Mouse (Mus musculus) midbrain, embryonic 16.5 days (tissue): ENCODE results near the gene Cd2bp2. TPM values are rescaled to one million over a fixed set of nuclear protein-coding genes. Genes with fewer than 3 reads are reported as not detected.

Experiments used
- ATAC-seq: fragments of 200-750 bp; cut with Nextera tagmentation; 2 replicates; pipeline ENCODE4 v1.8.0; 2017; ENCODE audit warnings: moderate TSS enrichment
- H3K27ac ChIP-seq: fragments of 300-500 bp; sonication (generic); 2 replicates; pipeline ENCODE4 v1.5.1; 2014; ENCODE audit warnings: mild to moderate bottlenecking, low read length, mixed read lengths
- H3K27me3 ChIP-seq: fragments of 300-500 bp; sonication (generic); 2 replicates; pipeline ENCODE4 v1.6.1; 2014; ENCODE audit warnings: low read depth, low read length, mixed read lengths; ENCODE audit not compliant: control insufficient read depth, insufficient read depth
- H3K36me3 ChIP-seq: fragments of 300-500 bp; sonication (generic); 2 replicates; pipeline ENCODE4 v1.6.1; 2014; ENCODE audit warnings: mild to moderate bottlenecking, low read length, moderate library complexity, mixed read lengths; ENCODE audit not compliant: control insufficient read depth, insufficient read depth
- H3K4me1 ChIP-seq: fragments of 300-500 bp; sonication (generic); 2 replicates; pipeline ENCODE4 v1.6.1; 2014; ENCODE audit warnings: mild to moderate bottlenecking, low read length, mixed read lengths; ENCODE audit not compliant: control insufficient read depth, insufficient read depth
- H3K4me2 ChIP-seq: fragments of 300-500 bp; sonication (generic); 2 replicates; pipeline ENCODE4 v1.6.1; 2014; ENCODE audit warnings: mild to moderate bottlenecking, low read length, mixed read lengths
- H3K4me3 ChIP-seq: fragments of 300-500 bp; sonication (generic); 2 replicates; pipeline ENCODE4 v1.5.1; 2014; ENCODE audit warnings: low read depth, mild to moderate bottlenecking, low read length, moderate library complexity, mixed read lengths
- H3K9ac ChIP-seq: fragments of 300-500 bp; sonication (generic); 2 replicates; pipeline ENCODE4 v1.6.1; 2014; ENCODE audit warnings: low read depth, low read length, mixed read lengths
- H3K9me3 ChIP-seq: fragments of 300-500 bp; sonication (generic); replicated peaks from 2 replicates; pipeline ENCODE4 v1.6.1; 2014; ENCODE audit warnings: mild to moderate bottlenecking, low read length, mixed read lengths; ENCODE audit not compliant: control insufficient read depth, poor library complexity, severe bottlenecking
- WGBS: fragments of 180-500 bp; shearing (Covaris S2); extraction: QIAGEN DNeasy Blood & Tissue Kit; methylation state at CpG from one replicate; pipeline ENCODE4 v1.1.7; 2014; 5-methylcytosine and 5-hydroxymethylcytosine counted together
- polyA plus RNA-seq: library from polyadenylated mRNA; unstranded; fragments of >200 nt; fragmentation: Nextera tagmentation; extraction: Ambion mirVana; gene quantifications from 2 replicates; pipeline ENCODE4 v1.2.1, GENCODE M21; 2015

Cd2bp2 gene
- polyA plus RNA-seq, 1 experiment from 2014 or later: 76.1 TPM

- WGBS: 4% methylated on average over 20 of the region's 20 CpGs
- Histone ChIP-seq H3K36me3 (peaks cover 19% of the 10 kb centered on the region), H3K4me1 (peaks cover 38% of the 10 kb centered on the region), H3K9ac (peak overlapping the region; percentile 99), H3K27me3 (no peaks in the 10 kb centered on the region), H3K27ac (peak overlapping the region; percentile 99), H3K4me3 (peak overlapping the region; percentile 96), H3K9me3 (no peaks in the 10 kb centered on the region), H3K4me2 (peak overlapping the region; percentile 90)
- no peak for ATAC-seq
These were observed 36.2 kb upstream of the Cd2bp2 start for GRCm38 (mm10) chr7:127231826-127232621.

- peaks cover 13% of the 10 kb centered on the region for H3K36me3 ChIP-seq
- peak overlapping the region; percentile 99 for H3K27ac ChIP-seq
- peaks cover 38% of the 10 kb centered on the region for H3K4me1 ChIP-seq
- H3K4me3 ChIP-seq: peak overlapping the region; percentile 96
- 64% methylated on average over 3 of the region's 3 CpGs for WGBS
- peak overlapping the region; percentile 90 for H3K4me2 ChIP-seq
- H3K27me3 ChIP-seq: no peaks in the 10 kb centered on the region
- H3K9ac ChIP-seq: peak overlapping the region; percentile 99
- H3K9me3 ChIP-seq: no peaks in the 10 kb centered on the region
- no peak for ATAC-seq
These were observed 35.5 kb upstream of the Cd2bp2 start for GRCm38 (mm10) chr7:127231376-127231775.

- Histone ChIP-seq H3K4me3 (no peak overlapping the region), H3K9me3 (no peaks in the 10 kb centered on the region), H3K4me1 (peaks cover 27% of the 10 kb centered on the region), H3K9ac (no peak overlapping the region), H3K27me3 (no peaks in the 10 kb centered on the region), H3K36me3 (no peaks in the 10 kb centered on the region), H3K27ac (peak overlapping the region; percentile 31; the same call in 1 of the 2 replicates), H3K4me2 (no peak overlapping the region)
- no peak for ATAC-seq
- WGBS: 67% methylated on average over 4 of the region's 4 CpGs
These were observed 32.9 kb upstream of the Cd2bp2 start for GRCm38 (mm10) chr7:127228615-127229303.

- 92% methylated on average over 11 of the region's 11 CpGs for WGBS
- Histone ChIP-seq H3K9ac (no peak overlapping the region), H3K4me1 (peaks cover 10% of the 10 kb centered on the region), H3K9me3 (no peaks in the 10 kb centered on the region), H3K27me3 (no peaks in the 10 kb centered on the region), H3K27ac (no peak overlapping the region), H3K4me3 (no peak overlapping the region), H3K36me3 (no peaks in the 10 kb centered on the region), H3K4me2 (no peak overlapping the region)
- ATAC-seq: no peak
These were observed 29.5 kb upstream of the Cd2bp2 start for GRCm38 (mm10) chr7:127225147-127225995.

- Histone ChIP-seq H3K27me3 (no peaks in the 10 kb centered on the region), H3K4me2 (no peak overlapping the region), H3K9ac (no peak overlapping the region), H3K27ac (no peak overlapping the region), H3K4me3 (no peak overlapping the region), H3K4me1 (peaks cover 2% of the 10 kb centered on the region; the same call in 1 of the 2 replicates), H3K36me3 (no peaks in the 10 kb centered on the region), H3K9me3 (no peaks in the 10 kb centered on the region)
- ATAC-seq: no peak
- 91% methylated on average over 6 of the region's 6 CpGs for WGBS
These were observed 28.8 kb upstream of the Cd2bp2 start for GRCm38 (mm10) chr7:127224616-127225015.

- no peaks in the 10 kb centered on the region for H3K36me3 ChIP-seq
- H3K4me3 ChIP-seq: no peak overlapping the region
- no peak overlapping the region for H3K4me2 ChIP-seq
- H3K4me1 ChIP-seq: no peaks in the 10 kb centered on the region
- H3K27ac ChIP-seq: no peak overlapping the region
- WGBS: 90% methylated on average over 6 of the region's 6 CpGs
- H3K27me3 ChIP-seq: no peaks in the 10 kb centered on the region
- no peaks in the 10 kb centered on the region for H3K9me3 ChIP-seq
- no peak for ATAC-seq
- no peak overlapping the region for H3K9ac ChIP-seq
These were observed 27.9 kb upstream of the Cd2bp2 start for GRCm38 (mm10) chr7:127223515-127224478.

GRCm38 (mm10) chr7:127223106-127223505, 27.3 kb upstream of the Cd2bp2 start:
- ATAC-seq: no peak
- Histone ChIP-seq H3K27ac (no peak overlapping the region), H3K36me3 (no peaks in the 10 kb centered on the region), H3K4me1 (no peaks in the 10 kb centered on the region), H3K9me3 (no peaks in the 10 kb centered on the region), H3K4me3 (no peak overlapping the region), H3K9ac (no peak overlapping the region), H3K4me2 (no peak overlapping the region), H3K27me3 (no peaks in the 10 kb centered on the region)
- 97% methylated on average over 3 of the region's 3 CpGs for WGBS

GRCm38 (mm10) chr7:127220440-127220839, 24.6 kb upstream of the Cd2bp2 start:
- H3K4me3 ChIP-seq: no peak overlapping the region

More at GRCm38 (mm10) chr7:127220440-127220839, 24.6 kb upstream of the Cd2bp2 start:
- 86% methylated on average over 6 of the region's 6 CpGs for WGBS
- Histone ChIP-seq H3K9ac (no peak overlapping the region), H3K4me2 (no peak overlapping the region), H3K4me1 (no peaks in the 10 kb centered on the region), H3K36me3 (no peaks in the 10 kb centered on the region), H3K27ac (no peak overlapping the region), H3K9me3 (no peaks in the 10 kb centered on the region), H3K27me3 (no peaks in the 10 kb centered on the region)
- no peak for ATAC-seq
